Mouse (Mus musculus) neural tube, embryonic 15.5 days (tissue): Measurements from ENCODE around the gene Wwox. TPM values are rescaled to one million over a fixed set of nuclear protein-coding genes. Genes with fewer than 3 reads are reported as not detected.

Experiments
- ATAC-seq: fragments of 200-750 bp; cut with Nextera tagmentation; 2 replicates; pipeline ENCODE4 v1.8.0; 2017; ENCODE audit warnings: mild to moderate bottlenecking, moderate TSS enrichment, moderate library complexity; ENCODE audit not compliant: low FRiP score
- H3K27ac ChIP-seq: fragments of 300-500 bp; sonication (generic); replicated peaks from 2 replicates; pipeline ENCODE4 v1.5.1; 2015; ENCODE audit warnings: mild to moderate bottlenecking, inconsistent platforms
- H3K27me3 ChIP-seq: fragments of 300-500 bp; sonication (generic); replicated peaks from 2 replicates; pipeline ENCODE4 v1.6.1; 2015; ENCODE audit warnings: inconsistent platforms
- H3K36me3 ChIP-seq: fragments of 300-500 bp; sonication (generic); 2 replicates; pipeline ENCODE4 v1.6.1; 2015; ENCODE audit warnings: inconsistent platforms
- H3K4me1 ChIP-seq: fragments of 300-500 bp; sonication (generic); 2 replicates; pipeline ENCODE4 v1.6.1; 2015; ENCODE audit warnings: inconsistent platforms
- H3K4me2 ChIP-seq: fragments of 300-500 bp; sonication (generic); 2 replicates; pipeline ENCODE4 v1.6.1; 2015; ENCODE audit warnings: inconsistent platforms, mild to moderate bottlenecking, moderate library complexity
- H3K4me3 ChIP-seq: fragments of 300-500 bp; sonication (generic); replicated peaks from 2 replicates; pipeline ENCODE4 v1.5.1; 2015; ENCODE audit warnings: mild to moderate bottlenecking, inconsistent platforms
- H3K9ac ChIP-seq: fragments of 300-500 bp; sonication (generic); replicated peaks from 2 replicates; pipeline ENCODE4 v1.6.1; 2015; ENCODE audit warnings: mild to moderate bottlenecking, inconsistent platforms
- H3K9me3 ChIP-seq: fragments of 300-500 bp; sonication (generic); replicated peaks from 2 replicates; pipeline ENCODE4 v1.6.1; 2016; ENCODE audit warnings: inconsistent platforms
- WGBS: fragments of 180-500 bp; shearing (Covaris S2); methylation state at CpG from one replicate; pipeline ENCODE4 v1.1.7; 2015; ENCODE audit warnings: mixed read lengths; 5-methylcytosine and 5-hydroxymethylcytosine counted together
- polyA plus RNA-seq: library from polyadenylated mRNA; unstranded; fragments of >200 nt; fragmentation: Nextera tagmentation; extraction: Ambion mirVana; gene quantifications from 2 replicates; pipeline ENCODE4 v1.2.1, GENCODE M21; 2015

Gene Wwox
- polyA plus RNA-seq, 1 experiment from 2014 or later = 12.9 TPM

DNA sequence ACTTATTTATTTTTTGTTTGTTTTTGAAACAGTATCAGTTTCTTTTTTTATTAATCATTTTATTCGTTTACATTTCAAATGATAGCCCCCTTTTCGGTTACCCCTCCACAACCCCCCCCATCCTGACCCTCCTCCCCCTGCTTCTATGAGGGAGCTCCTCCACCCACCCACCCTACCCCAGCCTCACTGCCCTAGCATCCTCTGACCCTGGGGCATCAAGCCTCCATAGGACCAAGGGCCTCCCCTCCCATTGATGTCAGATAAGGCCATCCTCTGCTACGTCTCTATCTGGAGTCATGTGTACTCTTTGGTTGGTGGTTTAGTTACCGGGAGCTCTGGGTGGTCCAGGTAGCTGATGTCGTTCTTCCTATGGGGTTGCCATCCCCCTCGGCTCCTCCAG, 109.4 kb downstream of the Wwox start:
- H3K27me3 ChIP-seq = no peaks in the 10 kb centered on the region
- H3K9ac ChIP-seq = no peak overlapping the region
- H3K4me1 ChIP-seq = no peaks in the 10 kb centered on the region
- no peak overlapping the region for H3K4me3 ChIP-seq
- ATAC-seq = no peak
- no peaks in the 10 kb centered on the region for H3K9me3 ChIP-seq
- H3K4me2 ChIP-seq = no peak overlapping the region
- H3K27ac ChIP-seq = no peak overlapping the region
- H3K36me3 ChIP-seq = no peaks in the 10 kb centered on the region
- WGBS = 80% methylated on average over 6 of the region's 6 CpGs

DNA sequence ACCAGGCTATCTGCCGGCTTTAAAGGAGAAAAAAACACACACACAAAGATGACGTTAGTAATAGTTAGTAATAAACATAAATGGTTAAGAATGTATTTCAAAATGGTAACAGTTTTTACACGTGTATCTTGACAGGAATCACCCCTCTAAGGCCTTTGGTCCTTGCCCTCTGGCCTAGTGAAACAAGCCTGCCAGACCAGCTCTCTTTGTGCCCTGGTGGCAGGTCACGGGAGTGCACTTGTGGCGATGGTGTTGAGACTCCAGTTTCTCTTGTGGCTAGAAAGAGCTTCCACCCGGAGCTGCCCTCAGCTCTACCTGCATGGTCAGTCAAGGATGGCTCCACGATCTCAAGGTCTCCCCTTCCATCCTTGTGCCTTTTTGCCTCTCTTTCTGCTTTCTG, 110.6 kb downstream of the Wwox start:
- Histone ChIP-seq H3K4me2 (no peak overlapping the region), H3K9me3 (no peaks in the 10 kb centered on the region), H3K27me3 (no peaks in the 10 kb centered on the region), H3K9ac (no peak overlapping the region), H3K27ac (no peak overlapping the region), H3K4me3 (no peak overlapping the region), H3K36me3 (no peaks in the 10 kb centered on the region), H3K4me1 (no peaks in the 10 kb centered on the region)
- 77% methylated on average over 7 of the region's 7 CpGs for WGBS
- ATAC-seq = no peak

DNA sequence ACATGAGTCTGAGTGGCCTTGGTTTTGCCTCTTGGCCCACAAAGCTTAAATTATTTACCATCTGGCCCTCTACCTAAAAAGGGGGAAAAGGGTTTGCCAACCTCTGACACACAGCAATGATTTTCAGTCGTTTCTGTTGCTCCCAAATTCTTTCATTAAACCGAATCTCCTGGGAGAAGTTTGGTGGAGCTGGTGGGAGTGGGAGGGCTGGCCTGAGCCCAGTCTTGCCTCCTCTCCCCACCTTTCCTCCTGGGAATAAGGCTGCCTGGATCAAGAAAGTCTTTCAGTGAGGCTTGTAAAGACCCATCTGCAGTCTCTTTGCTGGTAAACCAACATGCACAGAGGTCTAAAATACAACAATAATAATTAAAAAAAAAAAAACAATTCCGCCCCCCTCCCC, 113.2 kb downstream of the Wwox start:
- H3K9me3 ChIP-seq = no peaks in the 10 kb centered on the region
- no peak overlapping the region for H3K4me3 ChIP-seq
- 63% methylated on average over 3 of the region's 3 CpGs for WGBS
- no peaks in the 10 kb centered on the region for H3K4me1 ChIP-seq
- H3K27ac ChIP-seq = no peak overlapping the region
- H3K27me3 ChIP-seq = no peaks in the 10 kb centered on the region
- H3K9ac ChIP-seq = no peak overlapping the region
- H3K36me3 ChIP-seq = no peaks in the 10 kb centered on the region
- no peak overlapping the region for H3K4me2 ChIP-seq
- no peak for ATAC-seq

DNA sequence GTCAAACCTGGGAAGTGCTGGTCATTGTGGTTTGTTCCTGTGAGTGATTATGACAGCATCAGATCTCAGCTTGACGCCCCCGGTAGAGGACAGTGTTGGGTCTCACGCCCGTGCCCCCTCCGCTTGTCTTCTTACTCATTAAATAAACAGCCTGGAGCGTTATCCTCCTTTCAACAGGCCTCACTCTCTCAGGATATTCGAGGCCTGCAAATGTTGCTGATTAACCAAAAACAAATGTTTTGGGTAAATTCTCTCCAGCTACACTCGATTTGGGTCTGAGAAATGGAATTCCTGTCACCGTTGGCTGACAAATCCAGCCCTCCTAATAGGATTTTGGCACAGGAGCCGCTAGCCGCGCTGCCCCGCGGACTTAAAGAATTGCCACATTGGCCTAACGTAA, 115.5 kb downstream of the Wwox start:
- peaks cover 3% of the 10 kb centered on the region; the same call in 1 of the 2 replicates for H3K4me1 ChIP-seq
- no peak overlapping the region for H3K4me3 ChIP-seq
- H3K9me3 ChIP-seq = no peaks in the 10 kb centered on the region
- H3K9ac ChIP-seq = no peak overlapping the region
- no peaks in the 10 kb centered on the region for H3K36me3 ChIP-seq
- H3K27ac ChIP-seq = no peak overlapping the region
- H3K27me3 ChIP-seq = no peaks in the 10 kb centered on the region
- 82% methylated on average over 15 of the region's 15 CpGs for WGBS
- H3K4me2 ChIP-seq = no peak overlapping the region
- ATAC-seq = no peak

DNA sequence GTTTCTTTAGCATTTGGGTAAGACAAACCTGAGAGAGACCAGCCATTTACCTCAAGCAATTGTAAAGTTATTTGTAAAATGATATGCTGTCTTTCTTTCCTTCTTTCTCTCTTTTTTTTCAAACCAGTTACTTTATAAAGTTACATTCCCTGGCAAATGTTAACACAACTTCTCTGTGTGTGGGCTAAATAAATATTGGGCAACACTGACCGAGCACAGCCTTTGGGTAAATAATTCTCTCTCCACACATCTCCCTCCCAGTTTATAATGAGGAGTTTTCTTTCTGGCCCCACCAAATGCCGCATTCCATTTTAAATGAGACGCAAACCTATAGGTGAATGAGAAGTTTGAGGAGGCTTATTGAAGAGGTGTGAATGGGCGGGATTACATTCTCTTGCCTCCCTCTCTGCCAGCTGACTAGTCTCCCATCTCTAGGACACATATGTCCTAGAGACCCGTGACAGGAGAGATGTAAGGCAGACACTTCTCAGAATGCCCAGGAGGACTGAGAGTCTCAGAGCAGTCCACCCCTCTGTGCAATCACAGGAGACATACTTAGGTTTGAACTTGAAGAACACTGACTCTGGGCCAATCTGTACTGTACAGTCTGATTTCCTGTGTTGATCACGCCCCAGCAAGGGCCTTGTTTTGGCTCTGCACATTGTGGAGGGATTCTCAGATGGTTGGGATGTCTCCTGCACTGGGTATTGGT, 116.2 kb downstream of the Wwox start:
- Histone ChIP-seq H3K4me1 (peaks cover 3% of the 10 kb centered on the region; the same call in 1 of the 2 replicates), H3K27ac (no peak overlapping the region), H3K4me2 (no peak overlapping the region), H3K9me3 (no peaks in the 10 kb centered on the region), H3K27me3 (no peaks in the 10 kb centered on the region), H3K4me3 (no peak overlapping the region), H3K9ac (no peak overlapping the region), H3K36me3 (no peaks in the 10 kb centered on the region)
- WGBS = 88% methylated on average over 6 of the region's 6 CpGs
- no peak for ATAC-seq

DNA sequence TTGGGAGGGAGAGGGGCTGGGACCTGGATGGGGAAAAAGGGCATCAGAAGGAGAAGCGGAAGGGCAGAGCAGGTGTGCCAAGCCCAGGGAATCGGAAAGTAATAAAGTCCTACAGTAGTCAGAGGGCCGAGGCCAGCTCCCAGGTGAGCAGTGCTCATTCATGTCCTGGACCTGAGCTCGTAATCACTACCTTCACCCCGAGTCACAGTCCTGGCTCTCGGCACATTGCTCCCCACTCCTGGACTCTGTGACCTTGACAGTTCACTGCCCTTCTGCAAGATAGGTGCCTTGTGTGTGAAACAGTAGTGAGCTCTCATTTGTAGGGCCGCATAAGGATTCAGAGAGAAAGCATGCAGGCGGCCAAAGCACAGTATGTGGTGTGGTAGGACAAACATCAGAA, 121.7 kb downstream of the Wwox start:
- 92% methylated on average over 8 of the region's 8 CpGs for WGBS
- Histone ChIP-seq H3K27me3 (0 out of 2 replicates have a peak, but pooled peaks cover 2% of the 10 kb centered on the region), H3K4me1 (peaks cover 3% of the 10 kb centered on the region; the same call in 1 of the 2 replicates), H3K9ac (no peak overlapping the region), H3K4me2 (no peak overlapping the region), H3K9me3 (no peaks in the 10 kb centered on the region), H3K4me3 (no peak overlapping the region), H3K36me3 (no peaks in the 10 kb centered on the region), H3K27ac (no peak overlapping the region)
- ATAC-seq = no peak

DNA sequence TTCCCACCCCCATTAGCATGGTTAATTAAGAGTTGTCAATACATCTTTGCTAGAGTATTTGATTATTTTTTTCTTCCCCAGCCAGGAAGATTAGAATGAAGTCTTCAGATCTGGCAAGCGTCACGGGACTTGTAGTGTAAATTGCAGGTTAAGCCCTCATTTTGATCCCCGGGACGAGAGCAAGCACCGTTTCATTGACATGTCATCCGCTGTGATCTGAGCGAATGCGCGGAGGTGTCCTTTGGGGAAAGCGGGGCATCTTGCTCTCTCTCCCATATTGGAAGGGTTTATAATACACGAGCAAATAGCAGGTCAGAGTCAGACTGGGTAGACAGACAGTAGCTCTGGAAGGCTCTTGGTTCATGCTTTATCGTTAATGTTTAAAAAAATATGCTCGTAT, 123.0 kb downstream of the Wwox start:
- 70% methylated on average over 13 of the region's 13 CpGs for WGBS
- Histone ChIP-seq H3K27ac (no peak overlapping the region), H3K9me3 (no peaks in the 10 kb centered on the region), H3K9ac (no peak overlapping the region), H3K36me3 (no peaks in the 10 kb centered on the region), H3K4me3 (no peak overlapping the region), H3K27me3 (0 out of 2 replicates have a peak, but pooled peaks cover 2% of the 10 kb centered on the region), H3K4me1 (peaks cover 3% of the 10 kb centered on the region; the same call in 1 of the 2 replicates), H3K4me2 (no peak overlapping the region)
- no peak for ATAC-seq

DNA sequence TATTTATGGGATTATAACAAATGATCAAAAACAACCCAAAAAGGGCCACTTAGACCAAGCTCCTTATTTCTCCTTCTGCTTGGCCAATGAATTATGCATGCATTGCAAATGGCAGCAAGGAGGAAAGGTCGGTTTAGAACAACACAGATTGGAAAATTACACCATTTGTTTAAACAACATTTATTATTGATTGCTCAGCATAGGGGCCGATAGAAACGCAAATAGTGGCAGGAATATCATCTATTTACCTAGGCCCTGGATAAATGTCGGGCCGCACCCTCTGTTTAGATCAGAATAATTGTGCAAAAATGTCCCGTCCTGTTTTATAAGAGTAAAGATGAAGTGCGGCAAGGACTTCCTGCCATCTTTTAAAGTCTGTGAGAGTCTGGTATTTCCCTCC, 123.9 kb downstream of the Wwox start:
- no peak for ATAC-seq
- H3K4me3 ChIP-seq = no peak overlapping the region
- no peak overlapping the region for H3K9ac ChIP-seq
- no peak overlapping the region for H3K4me2 ChIP-seq
- no peak overlapping the region for H3K27ac ChIP-seq
- WGBS = 77% methylated on average over 7 of the region's 7 CpGs
- no peaks in the 10 kb centered on the region for H3K36me3 ChIP-seq
- H3K27me3 ChIP-seq = 0 out of 2 replicates have a peak, but pooled peaks cover 2% of the 10 kb centered on the region
- H3K9me3 ChIP-seq = no peaks in the 10 kb centered on the region
- H3K4me1 ChIP-seq = peaks cover 3% of the 10 kb centered on the region; the same call in 1 of the 2 replicates

DNA sequence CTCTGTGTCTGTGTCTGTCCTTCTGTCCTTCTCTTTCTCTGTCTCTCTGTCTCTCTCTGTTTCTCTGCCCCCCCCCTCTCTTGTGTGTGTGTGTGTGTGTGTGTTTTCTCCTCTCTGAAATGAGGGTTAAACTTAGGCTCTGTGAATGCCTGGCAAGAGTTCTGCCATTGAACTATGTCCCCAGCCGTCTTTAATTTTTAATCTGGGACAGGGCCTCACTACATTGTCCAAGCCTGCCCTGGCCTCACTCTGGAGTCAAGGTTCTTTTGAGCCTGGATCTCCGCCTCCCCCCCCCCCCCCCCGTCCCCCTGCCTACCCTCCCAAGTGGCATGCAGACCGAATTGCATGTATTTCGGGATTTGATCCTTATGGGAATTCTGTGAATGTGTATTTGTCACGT, 124.6 kb downstream of the Wwox start:
- H3K4me1 ChIP-seq = peaks cover 3% of the 10 kb centered on the region; the same call in 1 of the 2 replicates
- no peak overlapping the region for H3K4me2 ChIP-seq
- WGBS = 59% methylated on average over 5 of the region's 6 CpGs
- H3K27ac ChIP-seq = no peak overlapping the region
- no peak for ATAC-seq
- H3K9me3 ChIP-seq = no peaks in the 10 kb centered on the region
- no peak overlapping the region for H3K4me3 ChIP-seq
- no peaks in the 10 kb centered on the region for H3K36me3 ChIP-seq
- H3K9ac ChIP-seq = no peak overlapping the region
- 0 out of 2 replicates have a peak, but pooled peaks cover 2% of the 10 kb centered on the region for H3K27me3 ChIP-seq

DNA sequence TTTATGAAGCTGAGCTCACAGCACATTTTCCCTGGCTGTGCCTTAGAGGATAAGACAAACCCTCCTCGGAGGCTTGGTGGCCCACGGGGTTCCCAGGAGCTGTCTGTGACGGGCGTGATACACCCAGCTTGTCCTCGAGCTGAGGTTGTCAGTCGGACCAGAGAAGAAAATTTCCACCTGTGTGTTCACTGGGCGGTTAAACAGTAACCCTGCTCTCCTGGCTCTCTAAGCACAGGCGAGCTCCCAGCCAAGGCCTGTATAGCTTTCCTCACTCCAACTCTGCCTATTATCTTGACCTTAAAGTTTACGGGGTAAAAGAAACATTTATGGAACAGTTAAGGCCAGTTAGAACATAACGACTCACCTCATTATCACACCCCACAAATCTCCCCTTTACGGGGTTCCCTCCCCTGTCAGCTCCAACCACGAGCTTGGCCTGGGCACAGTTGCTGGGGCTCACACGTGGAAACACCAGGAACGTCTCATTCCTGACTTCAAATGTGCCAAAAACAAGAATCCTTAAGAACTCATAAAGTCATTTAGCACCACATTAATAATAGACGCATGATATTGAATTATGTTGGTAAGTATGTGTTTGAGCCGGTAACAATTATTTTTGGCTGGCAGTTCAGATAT, 129.2 kb downstream of the Wwox start:
- no peak for ATAC-seq
- no peaks in the 10 kb centered on the region for H3K4me1 ChIP-seq
- H3K9ac ChIP-seq = no peak overlapping the region
- 81% methylated on average over 16 of the region's 16 CpGs for WGBS
- H3K9me3 ChIP-seq = no peaks in the 10 kb centered on the region
- no peak overlapping the region for H3K4me3 ChIP-seq
- H3K4me2 ChIP-seq = no peak overlapping the region
- H3K27ac ChIP-seq = no peak overlapping the region
- no peaks in the 10 kb centered on the region for H3K27me3 ChIP-seq
- H3K36me3 ChIP-seq = no peaks in the 10 kb centered on the region

DNA sequence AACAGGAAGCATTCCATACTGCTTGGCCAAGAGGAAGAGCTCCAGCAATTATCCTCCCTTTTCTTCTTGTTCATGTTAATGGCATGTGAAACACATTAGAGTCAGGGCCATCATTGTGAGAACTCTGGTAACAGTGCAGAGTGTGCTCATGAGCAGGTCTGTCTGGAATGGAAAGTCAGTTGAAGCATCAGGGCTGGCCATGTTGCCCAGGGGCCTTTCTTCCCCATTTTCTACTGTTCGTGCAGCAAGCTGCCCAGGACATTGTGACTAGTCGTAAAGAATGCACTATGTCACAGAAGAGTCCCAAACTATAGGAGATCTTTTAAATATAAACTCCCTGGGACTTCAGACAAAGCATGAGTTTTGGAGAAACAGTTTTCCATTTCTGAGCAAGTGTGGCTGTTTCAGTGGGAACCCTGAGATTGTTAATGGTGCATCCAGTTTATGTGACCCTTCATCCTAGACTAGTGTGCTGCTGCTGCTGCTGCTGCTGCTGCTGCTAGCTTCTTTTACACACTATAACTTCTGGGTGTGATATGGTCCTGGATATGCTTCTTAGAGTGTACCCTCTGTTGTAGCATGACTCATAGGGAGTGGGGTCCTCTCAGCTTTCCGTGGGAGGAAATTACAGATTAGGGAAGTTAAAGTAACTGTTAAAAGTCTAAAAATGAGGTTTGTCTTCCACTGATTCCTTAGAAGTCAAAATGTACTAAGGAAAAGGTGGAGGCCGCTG, 133.7 kb downstream of the Wwox start:
- no peak overlapping the region for H3K4me2 ChIP-seq
- H3K36me3 ChIP-seq = no peaks in the 10 kb centered on the region
- H3K4me1 ChIP-seq = no peaks in the 10 kb centered on the region
- H3K27ac ChIP-seq = no peak overlapping the region
- no peak overlapping the region for H3K4me3 ChIP-seq
- no peak for ATAC-seq
- H3K9ac ChIP-seq = no peak overlapping the region
- 79% methylated on average over 4 of the region's 4 CpGs for WGBS
- H3K9me3 ChIP-seq = no peaks in the 10 kb centered on the region
- H3K27me3 ChIP-seq = no peaks in the 10 kb centered on the region

DNA sequence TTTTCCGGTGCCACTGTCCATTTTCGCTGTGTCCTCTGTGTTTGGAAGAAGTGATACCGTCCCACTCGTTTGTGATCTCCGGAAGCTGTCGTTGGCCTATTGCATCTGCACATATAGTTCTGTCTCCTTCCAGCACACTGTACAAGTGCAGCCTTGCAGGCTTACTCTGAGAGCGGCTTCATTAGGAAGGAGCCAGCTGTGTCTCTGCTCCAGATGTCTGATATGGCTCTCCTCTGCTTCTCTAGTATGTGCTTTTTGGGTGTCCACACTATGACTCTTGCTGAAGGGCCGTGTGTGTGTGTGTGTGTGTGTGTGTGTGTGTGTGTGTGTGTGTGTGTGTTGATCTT, 134.3 kb downstream of the Wwox start:
- H3K4me3 ChIP-seq = no peak overlapping the region
- no peak overlapping the region for H3K4me2 ChIP-seq
- H3K9ac ChIP-seq = no peak overlapping the region
- ATAC-seq = no peak
- no peaks in the 10 kb centered on the region for H3K36me3 ChIP-seq
- H3K27ac ChIP-seq = no peak overlapping the region
- 79% methylated on average over 8 of the region's 8 CpGs for WGBS
- H3K27me3 ChIP-seq = no peaks in the 10 kb centered on the region
- no peaks in the 10 kb centered on the region for H3K4me1 ChIP-seq
- no peaks in the 10 kb centered on the region for H3K9me3 ChIP-seq
